10 mouse cellular contexts compared by ENCODE assay signal in genomic region chr12:112927265-112927664, GRCm38 (mm10). TPM values are rescaled to one million over a fixed set of nuclear protein-coding genes. Genes with fewer than 3 reads are reported as not detected.
DNase-seq lines count a peak whose midpoint lies in the region; ATAC-seq and TF ChIP-seq lines count a peak whose summit lies in the region.
"Had no signal": no experiment of that assay in that cellular context is flagged by ENCODE, and none has a peak within 500 bp of the region (broad histone marks: within the 10 kb centered on the region; RNA-seq: fewer than 3 reads in every experiment).

No protein-coding gene starts in this region.

- peak; percentile 59 to 65 for DNase-seq in cerebellum, postnatal 10 days
- DNase-seq in cerebellum, postnatal 25 days: no peak
- DNase-seq in lung, embryonic 14.5 days: no peak
- DNase-seq in lung, postnatal 14 days: no peak
- no peak for DNase-seq in layer of hippocampus, postnatal 14 days (ENCODE audit: low spot score in 2 of 2)
- DNase-seq in left cerebral cortex, postnatal 36 days (ENCODE audit: low spot score in 2 of 2): no peak
- DNase-seq: cerebellum, postnatal 36 days had no signal

- intact Hi-C loops in left cerebral cortex, postnatal 36 days (cut with DNase I): loop anchor here (5.0 kb wide), 1 partner anchor 50 kb away; no protein-coding TSS in a partner anchor

- H3K9me3 ChIP-seq in lung, embryonic 14.5 days (ENCODE audit: low read depth, low read length): no peaks in the 10 kb centered on the region
- no peaks in the 10 kb centered on the region for H3K9me3 ChIP-seq in limb, embryonic 13.5 days
- H3K9me3 ChIP-seq in stomach, embryonic 16.5 days (replicated peaks; ENCODE audit: control insufficient read depth, low read length): no peaks in the 10 kb centered on the region

- no peaks in the 10 kb centered on the region for H3K4me1 ChIP-seq in lung, embryonic 14.5 days (ENCODE audit: insufficient read depth)
- peaks cover 38% of the 10 kb centered on the region for H3K4me1 ChIP-seq in limb, embryonic 13.5 days
- no peaks in the 10 kb centered on the region; the same call in 1 of the 2 replicates for H3K4me1 ChIP-seq in stomach, embryonic 16.5 days (ENCODE audit: control insufficient read depth, insufficient read depth, low read length)

- no peak overlapping the region for H3K27ac ChIP-seq in lung, embryonic 14.5 days (ENCODE audit: low read depth)
- H3K27ac ChIP-seq in limb, embryonic 13.5 days: no peak overlapping the region
- no peak overlapping the region for H3K27ac ChIP-seq in stomach, embryonic 16.5 days (ENCODE audit: low read length)

- no peak overlapping the region for H3K9ac ChIP-seq in lung, embryonic 14.5 days
- H3K9ac ChIP-seq in limb, embryonic 13.5 days: peak overlapping the region; percentile 43; the same call in 1 of the 2 replicates
- H3K9ac ChIP-seq in stomach, embryonic 16.5 days (ENCODE audit: low read length): no peak overlapping the region; the same call in 1 of the 2 replicates

- no peak for ATAC-seq in lung, embryonic 14.5 days (ENCODE audit: insufficient read depth)
- no peak for ATAC-seq in limb, embryonic 13.5 days (ENCODE audit: low FRiP score, low read depth)
- no peak for ATAC-seq in stomach, embryonic 16.5 days (ENCODE audit: insufficient read depth, low FRiP score)

- no peak for TF ChIP-seq CTCF in lung, embryonic 14.5 days (IDR thresholded peaks at IDR 0.05; ENCODE audit: low read depth)

- 0 out of 2 replicates have a peak overlapping the region, but pooled peaks have one; percentile 57 for H3K4me3 ChIP-seq in lung, embryonic 14.5 days (ENCODE audit: low read depth, low read length)
- peak overlapping the region; percentile 60 for H3K4me3 ChIP-seq in limb, embryonic 13.5 days
- H3K4me3 ChIP-seq in stomach, embryonic 16.5 days (replicated peaks; ENCODE audit: low read length): peak overlapping the region; percentile 60; the same call in 1 of the 2 replicates

- no peaks in the 10 kb centered on the region for H3K36me3 ChIP-seq in lung, embryonic 14.5 days (ENCODE audit: insufficient read depth)
- H3K36me3 ChIP-seq in limb, embryonic 13.5 days: no peaks in the 10 kb centered on the region
- H3K36me3 ChIP-seq in stomach, embryonic 16.5 days (ENCODE audit: control insufficient read depth, insufficient read depth, low read length): no peaks in the 10 kb centered on the region

- peak overlapping the region; percentile 90; the same call in 1 of the 2 replicates for H3K4me2 ChIP-seq in lung, embryonic 14.5 days
- peak overlapping the region; percentile 98 for H3K4me2 ChIP-seq in limb, embryonic 13.5 days (replicated peaks)
- peak overlapping the region; percentile 78 for H3K4me2 ChIP-seq in stomach, embryonic 16.5 days (ENCODE audit: low read depth, low read length)

- peaks cover 49% of the 10 kb centered on the region for H3K27me3 ChIP-seq in lung, embryonic 14.5 days (ENCODE audit: insufficient read depth, low read length)
- peaks cover 79% of the 10 kb centered on the region for H3K27me3 ChIP-seq in limb, embryonic 13.5 days
- peaks cover 40% of the 10 kb centered on the region for H3K27me3 ChIP-seq in stomach, embryonic 16.5 days (ENCODE audit: control insufficient read depth, insufficient read depth, low read length)

- WGBS in lung, embryonic 14.5 days: 55% methylated on average over 14 of the region's 14 CpGs
- WGBS in limb, embryonic 13.5 days: 38% methylated on average over 14 of the region's 14 CpGs
- WGBS in stomach, embryonic 16.5 days: 70% methylated on average over 14 of the region's 14 CpGs

RNA-seq across cellular contexts. Expression of gene Jag2, which starts 2.3 kb away (rescaled TPM):
- polyA plus RNA-seq in lung, embryonic 14.5 days (2014; fragmentation: Nextera tagmentation; extraction: Ambion mirVana): 6.3 and 8.0 TPM in 2 replicates
- polyA plus RNA-seq in limb, embryonic 13.5 days (2015; fragmentation: Nextera tagmentation; extraction: Ambion mirVana): 5.9 and 7.8 TPM in 2 replicates
- 5.1 and 6.4 TPM in 2 replicates for polyA plus RNA-seq in stomach, embryonic 16.5 days (2015; fragmentation: Nextera tagmentation; extraction: Ambion mirVana)
- 10 to 100 TPM; 45.2 to 50.8 TPM for total RNA-seq in layer of hippocampus, postnatal 14 days (2021)
- 10 to 100 TPM; 47.9 to 61.7 TPM for total RNA-seq in left cerebral cortex, postnatal 36 days (2021)

RNA-seq across cellular contexts. Expression of gene Nudt14, which starts 14.7 kb away (rescaled TPM):
- 107 and 116 TPM in 2 replicates for polyA plus RNA-seq in lung, embryonic 14.5 days (2014; fragmentation: Nextera tagmentation; extraction: Ambion mirVana)
- 83.8 and 88.9 TPM in 2 replicates for polyA plus RNA-seq in limb, embryonic 13.5 days (2015; fragmentation: Nextera tagmentation; extraction: Ambion mirVana)
- polyA plus RNA-seq in stomach, embryonic 16.5 days (2015; fragmentation: Nextera tagmentation; extraction: Ambion mirVana): 80.2 and 81.9 TPM in 2 replicates
- total RNA-seq in layer of hippocampus, postnatal 14 days (2021): 10 to 100 TPM in 1 of 2 experiments, 1 to 10 TPM in 1; 7.5 to 11.1 TPM
- total RNA-seq in left cerebral cortex, postnatal 36 days (2021): 10 to 100 TPM; 11.0 to 12.3 TPM

RNA-seq across cellular contexts. Expression of gene Btbd6, which starts 49.0 kb away (rescaled TPM):
- 26.4 and 26.7 TPM in 2 replicates for polyA plus RNA-seq in lung, embryonic 14.5 days (2014; fragmentation: Nextera tagmentation; extraction: Ambion mirVana)
- polyA plus RNA-seq in limb, embryonic 13.5 days (2015; fragmentation: Nextera tagmentation; extraction: Ambion mirVana): 26.7 and 27.5 TPM in 2 replicates
- polyA plus RNA-seq in stomach, embryonic 16.5 days (2015; fragmentation: Nextera tagmentation; extraction: Ambion mirVana): 16.2 and 20.6 TPM in 2 replicates
- total RNA-seq in layer of hippocampus, postnatal 14 days (2021): 10 to 100 TPM; 47.1 to 47.2 TPM
- 10 to 100 TPM; 59.3 to 74.3 TPM for total RNA-seq in left cerebral cortex, postnatal 36 days (2021)

RNA-seq across cellular contexts. Expression of gene Gpr132, which starts 59.2 kb away (rescaled TPM):
- 0.12 TPM in 1 of 2 replicates, not detected in the other for polyA plus RNA-seq in lung, embryonic 14.5 days (2014; fragmentation: Nextera tagmentation; extraction: Ambion mirVana)
- 0.11 and 0.13 TPM in 2 replicates for polyA plus RNA-seq in limb, embryonic 13.5 days (2015; fragmentation: Nextera tagmentation; extraction: Ambion mirVana)
- 0.15 and 0.22 TPM in 2 replicates for polyA plus RNA-seq in stomach, embryonic 16.5 days (2015; fragmentation: Nextera tagmentation; extraction: Ambion mirVana)
- not detected for total RNA-seq in layer of hippocampus, postnatal 14 days (2021)
- not detected for total RNA-seq in left cerebral cortex, postnatal 36 days (2021)
- total RNA-seq: left cerebral cortex, postnatal 10 days had no signal

Comparison
In these comparisons a context has a peak if more than half of its experiments do, and no peak if none do; other contexts are left out.
1. DNase-seq: peak in cerebellum, postnatal 10 days (2 of 2); none in cerebellum, postnatal 25 days (0 of 2), lung, embryonic 14.5 days (single experiment), lung, postnatal 14 days (single experiment), layer of hippocampus, postnatal 14 days (0 of 2) and left cerebral cortex, postnatal 36 days (0 of 2).
2. Peak in every context shown above with its lines, with median percentiles within 50 percentile points of each other: H3K4me2 ChIP-seq and H3K4me3 ChIP-seq.